Mouse (Mus musculus) hindbrain, embryonic 10.5 days (tissue): ENCODE measurements around the gene A630095N17Rik. TPM values are rescaled to one million over a fixed set of nuclear protein-coding genes. Genes with fewer than 3 reads are reported as not detected.
A peak's percentile ranks its signal among the peaks of the same experiment; 100 is the strongest.

Experiments
- DNase-seq: peaks from one replicate; pipeline ENCODE4 v3.0.0-alpha.2; 2017; ENCODE audit warnings: low spot score
- H3K27ac ChIP-seq: fragments of 300-500 bp; sonication (generic); 2 replicates; pipeline ENCODE4 v1.5.1; 2016; ENCODE audit warnings: mild to moderate bottlenecking, moderate library complexity
- H3K27me3 ChIP-seq: fragments of 300-500 bp; sonication (generic); 2 replicates; pipeline ENCODE4 v1.6.1; 2016; ENCODE audit warnings: mild to moderate bottlenecking; ENCODE audit not compliant: poor library complexity, insufficient read depth, severe bottlenecking
- H3K36me3 ChIP-seq: fragments of 300-500 bp; sonication (generic); 2 replicates; pipeline ENCODE4 v1.6.1; 2016; ENCODE audit warnings: mild to moderate bottlenecking, moderate library complexity
- H3K4me1 ChIP-seq: fragments of 300-500 bp; sonication (generic); replicated peaks from 2 replicates; pipeline ENCODE4 v1.6.1; 2016; ENCODE audit warnings: mild to moderate bottlenecking
- H3K4me3 ChIP-seq: fragments of 300-500 bp; sonication (generic); 2 replicates; pipeline ENCODE4 v1.5.1; 2016; ENCODE audit warnings: mild to moderate bottlenecking, moderate library complexity
- H3K9me3 ChIP-seq: fragments of 300-500 bp; sonication (generic); 2 replicates; pipeline ENCODE4 v1.6.1; 2016; ENCODE audit warnings: mild to moderate bottlenecking, moderate library complexity
- WGBS: fragments of 180-500 bp; shearing (Covaris S2); methylation state at CpG from one replicate; pipeline ENCODE4 v1.1.7; 2016; 5-methylcytosine and 5-hydroxymethylcytosine counted together
- polyA plus RNA-seq: library from polyadenylated mRNA; unstranded; fragments of >200 nt; fragmentation: Nextera tagmentation; extraction: Ambion mirVana; gene quantifications from 2 replicates; pipeline ENCODE4 v1.2.1, GENCODE M21; 2016

A630095N17Rik gene
- polyA plus RNA-seq, 1 experiment from 2014 or later, result not detected

GRCm38 (mm10) chr1:75191622-75192402 is 40.1 kb downstream of the A630095N17Rik start, which contains the start of the genes Ankzf1 and Atg9a:
Gene Ankzf1 (plus strand): TSS chr1:75192151.
Gene Atg9a (minus strand): TSS chr1:75192196.
- under 1% methylated on average over 56 of the region's 56 CpGs for WGBS
- peak within 1 kb of the TSS; percentile 91 for H3K27ac ChIP-seq
- peaks cover 31% of the 10 kb centered on the region for H3K4me1 ChIP-seq
- peak within 1 kb of the TSS; percentile 89 for H3K4me3 ChIP-seq
- peaks cover 34% of the 10 kb centered on the region for H3K36me3 ChIP-seq
- H3K27me3 ChIP-seq, result no peaks in the 10 kb centered on the region
- H3K9me3 ChIP-seq, result no peaks in the 10 kb centered on the region
- peak; percentile 96 for DNase-seq

GRCm38 (mm10) chr1:75191258-75191621 is 40.7 kb downstream of the A630095N17Rik start:
- Histone ChIP-seq H3K4me3 (peak overlapping the region; percentile 89), H3K4me1 (peaks cover 31% of the 10 kb centered on the region), H3K27me3 (no peaks in the 10 kb centered on the region), H3K36me3 (peaks cover 34% of the 10 kb centered on the region), H3K9me3 (no peaks in the 10 kb centered on the region), H3K27ac (peak overlapping the region; percentile 91)
- 45% methylated on average over 5 of the region's 5 CpGs for WGBS
- no peak for DNase-seq

DNA sequence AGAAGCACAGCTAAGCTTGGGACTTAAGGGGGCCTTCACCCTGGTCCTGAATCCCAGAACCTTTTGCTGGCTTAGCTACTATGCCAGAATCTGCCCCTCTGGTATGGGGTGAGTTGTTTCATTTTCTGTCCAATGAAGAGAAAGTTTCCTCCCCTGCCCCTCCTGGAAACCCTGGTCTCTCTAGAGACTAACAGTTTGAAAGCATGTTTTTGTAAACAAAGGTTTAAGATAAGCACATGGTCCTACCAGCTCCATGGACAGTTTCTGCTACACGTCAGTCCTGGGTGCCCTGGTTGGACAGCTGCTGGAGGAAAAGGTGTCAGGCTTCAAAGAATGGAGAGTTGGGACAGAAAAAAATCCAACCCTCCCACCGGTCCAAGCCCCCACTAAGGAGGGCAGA is 41.3 kb downstream of the A630095N17Rik start:
- Histone ChIP-seq H3K4me3 (peak overlapping the region; percentile 89; the same call in 1 of the 2 replicates), H3K9me3 (no peaks in the 10 kb centered on the region), H3K27me3 (no peaks in the 10 kb centered on the region), H3K4me1 (peaks cover 31% of the 10 kb centered on the region), H3K27ac (no peak overlapping the region), H3K36me3 (peaks cover 34% of the 10 kb centered on the region)
- no peak for DNase-seq
- WGBS, result 72% methylated on average over 2 of the region's 2 CpGs

DNA sequence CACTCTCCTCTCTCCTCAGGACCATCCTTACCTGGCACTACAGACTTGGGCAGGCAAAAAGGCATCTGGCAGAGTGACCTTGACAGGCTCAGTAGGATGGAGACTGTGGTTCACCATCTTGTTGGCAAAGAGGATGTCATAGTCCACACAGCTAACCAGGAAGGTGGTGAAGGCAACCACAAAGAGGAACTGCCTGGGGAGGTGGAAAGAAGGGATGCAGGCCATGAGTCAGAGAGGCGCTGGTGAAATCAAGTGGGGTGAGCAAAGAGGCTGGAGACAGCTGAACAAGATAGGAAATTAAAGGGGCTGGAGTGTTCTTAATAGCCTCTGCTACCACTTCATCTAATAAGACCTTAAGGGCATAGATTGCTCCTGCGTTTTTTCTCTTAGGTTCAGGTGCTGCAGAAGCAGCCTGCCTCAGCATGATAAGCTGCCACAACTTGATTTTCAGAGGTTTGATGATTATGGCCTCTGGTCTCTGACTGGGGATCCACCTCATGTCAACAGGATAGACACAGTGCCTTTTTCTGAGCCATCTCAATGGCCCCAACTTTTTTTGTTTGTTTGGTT is 43.9 kb downstream of the A630095N17Rik start:
- no peak overlapping the region for H3K4me3 ChIP-seq
- no peaks in the 10 kb centered on the region for H3K9me3 ChIP-seq
- no peak for DNase-seq
- WGBS, result 91% methylated on average over 2 of the region's 2 CpGs
- H3K27ac ChIP-seq, result no peak overlapping the region
- H3K27me3 ChIP-seq, result no peaks in the 10 kb centered on the region
- H3K4me1 ChIP-seq, result peaks cover 23% of the 10 kb centered on the region
- H3K36me3 ChIP-seq, result peaks cover 45% of the 10 kb centered on the region

- Histone ChIP-seq H3K9me3 (no peaks in the 10 kb centered on the region), H3K27ac (no peak overlapping the region), H3K4me3 (no peak overlapping the region), H3K27me3 (no peaks in the 10 kb centered on the region), H3K4me1 (peaks cover 16% of the 10 kb centered on the region), H3K36me3 (peaks cover 54% of the 10 kb centered on the region)
- DNase-seq, result no peak
Observed at GRCm38 (mm10) chr1:75187126-75187525, 44.8 kb downstream of the A630095N17Rik start.

DNA sequence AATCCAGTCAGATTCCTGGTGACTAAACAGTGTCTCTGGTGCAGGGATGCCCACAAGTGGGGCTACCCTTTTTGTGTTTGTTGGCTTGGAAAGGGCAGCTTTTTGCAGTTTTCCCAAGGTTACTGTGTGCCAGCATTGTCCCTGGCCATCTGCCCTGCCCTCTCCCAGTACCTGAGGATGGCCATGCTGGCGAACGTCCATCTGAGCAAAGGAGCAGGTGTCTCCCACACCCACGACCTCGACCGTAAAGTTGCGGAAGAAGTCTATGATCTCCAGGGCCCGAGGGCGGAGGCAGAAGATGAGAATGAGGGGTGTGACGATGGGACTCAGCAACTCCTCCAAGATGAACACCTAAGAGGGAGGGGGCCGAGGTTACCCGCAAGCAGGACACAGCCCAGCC is 46.4 kb downstream of the A630095N17Rik start:
- DNase-seq, result no peak
- H3K36me3 ChIP-seq, result peaks cover 68% of the 10 kb centered on the region

DNA sequence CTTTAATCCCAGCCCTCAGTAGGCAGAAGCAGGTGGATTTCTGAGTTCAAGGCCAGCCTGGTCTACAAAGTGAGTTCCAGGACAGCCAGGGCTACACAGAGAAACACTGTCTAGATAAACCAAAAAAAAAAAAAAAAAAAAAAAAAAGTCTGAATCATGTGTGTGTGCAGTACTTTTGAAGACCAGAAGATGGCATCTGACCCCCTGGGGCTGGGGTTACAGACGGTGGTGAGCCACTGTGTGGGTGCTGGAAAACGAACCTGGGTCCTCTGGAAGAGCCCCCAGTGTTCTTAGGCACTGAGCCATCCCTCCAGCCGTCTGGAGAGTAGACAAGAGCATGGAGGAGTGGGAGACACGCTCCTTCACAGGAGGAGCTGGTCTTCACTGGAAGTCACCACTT is 49.7 kb downstream of the A630095N17Rik start:
- WGBS, result 70% methylated on average over 4 of the region's 4 CpGs
- no peaks in the 10 kb centered on the region for H3K9me3 ChIP-seq
- no peak for DNase-seq
- H3K27ac ChIP-seq, result no peak overlapping the region
- H3K27me3 ChIP-seq, result no peaks in the 10 kb centered on the region
- H3K4me3 ChIP-seq, result no peak overlapping the region
- peaks cover 34% of the 10 kb centered on the region for H3K4me1 ChIP-seq
- peaks cover 67% of the 10 kb centered on the region for H3K36me3 ChIP-seq

More for the DNA sequence above, 46.4 kb downstream of the A630095N17Rik start:
- no peaks in the 10 kb centered on the region for H3K27me3 ChIP-seq
- H3K4me1 ChIP-seq, result peaks cover 11% of the 10 kb centered on the region
- no peak overlapping the region for H3K4me3 ChIP-seq
- H3K27ac ChIP-seq, result no peak overlapping the region
- no peaks in the 10 kb centered on the region for H3K9me3 ChIP-seq
- WGBS, result 92% methylated on average over 11 of the region's 11 CpGs

DNA sequence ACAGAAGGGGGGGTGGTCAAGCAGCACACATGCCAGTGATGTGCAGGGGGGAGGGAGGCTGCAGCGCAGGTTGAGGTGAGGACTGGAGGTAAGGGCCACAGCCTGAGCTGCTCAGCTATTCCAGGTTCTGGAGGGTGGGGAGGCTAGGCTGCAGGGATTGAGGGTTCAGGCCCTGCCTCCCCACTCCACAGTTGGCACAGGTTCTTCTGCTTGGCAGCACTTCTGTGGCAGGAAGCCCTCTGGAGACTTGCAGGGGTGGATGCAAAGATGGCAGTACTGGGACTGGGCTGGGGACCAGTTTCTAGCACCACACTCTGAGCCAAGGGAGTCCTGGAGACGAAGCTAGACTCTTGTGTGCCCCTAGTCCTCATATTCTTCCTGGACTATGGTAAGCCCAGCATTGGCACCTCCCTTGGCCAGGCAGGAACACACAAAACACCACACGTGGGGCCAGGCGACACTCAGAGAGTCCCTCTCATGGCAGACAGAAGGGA is 50.5 kb downstream of the A630095N17Rik start:
- Histone ChIP-seq H3K36me3 (peaks cover 68% of the 10 kb centered on the region), H3K27ac (no peak overlapping the region)
- 88% methylated on average over 4 of the region's 4 CpGs for WGBS

DNA sequence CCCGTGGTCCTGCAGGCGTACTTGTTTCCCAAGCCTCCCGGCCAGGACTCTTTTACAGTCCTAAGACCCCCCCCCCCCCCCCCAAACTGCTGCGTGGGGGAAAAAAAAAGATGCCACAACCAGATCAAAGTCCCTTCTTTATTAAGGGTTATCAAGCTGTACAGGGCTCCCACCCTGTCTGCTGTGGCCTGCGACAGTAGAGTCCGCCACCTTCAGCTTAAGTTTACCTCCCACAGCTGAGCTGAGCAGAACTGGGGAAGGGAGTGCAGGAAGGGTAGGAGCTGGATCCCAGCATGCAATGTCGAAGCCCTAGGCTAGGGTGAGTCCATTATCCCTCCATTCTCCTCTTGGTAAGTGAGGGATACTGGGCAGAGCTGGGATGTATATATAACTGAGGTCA is 51.2 kb downstream of the A630095N17Rik start:
- H3K4me1 ChIP-seq, result peaks cover 34% of the 10 kb centered on the region
- peak overlapping the region; percentile 88 for H3K27ac ChIP-seq
- no peak for DNase-seq
- H3K36me3 ChIP-seq, result peaks cover 68% of the 10 kb centered on the region
- H3K27me3 ChIP-seq, result no peaks in the 10 kb centered on the region
- 39% methylated on average over 7 of the region's 7 CpGs for WGBS
- H3K9me3 ChIP-seq, result no peaks in the 10 kb centered on the region
- peak overlapping the region; percentile 73 for H3K4me3 ChIP-seq

More for the DNA sequence above, 50.5 kb downstream of the A630095N17Rik start:
- no peak for DNase-seq
- peaks cover 34% of the 10 kb centered on the region for H3K4me1 ChIP-seq
- no peaks in the 10 kb centered on the region for H3K9me3 ChIP-seq
- no peaks in the 10 kb centered on the region for H3K27me3 ChIP-seq
- no peak overlapping the region for H3K4me3 ChIP-seq

DNA sequence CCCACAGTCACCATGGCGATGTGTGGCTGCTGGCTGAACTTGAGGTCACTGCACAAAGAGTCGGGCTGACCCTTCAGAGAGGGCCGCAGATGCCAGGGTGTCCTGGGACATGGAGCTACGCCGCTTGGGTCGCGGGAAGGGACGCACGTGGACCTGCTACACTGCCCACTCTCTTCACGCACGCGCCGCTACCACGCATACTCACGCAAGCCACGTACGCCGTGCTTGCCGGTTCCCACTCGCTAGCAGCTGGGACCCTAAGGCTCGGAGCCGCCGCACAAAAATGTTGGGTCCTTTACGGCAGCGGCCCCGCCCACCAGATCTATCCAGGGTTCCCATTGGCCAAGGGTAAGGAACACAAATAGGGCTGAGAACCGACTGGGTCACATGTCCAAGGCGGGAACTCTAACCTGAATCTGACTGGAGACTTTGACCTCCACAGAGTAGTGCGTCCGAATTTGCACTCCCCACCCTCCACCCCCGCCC is 51.8 kb downstream of the A630095N17Rik start, which contains the start of gene Abcb6:
TSS of gene Abcb6 (minus strand) at position 288 of the 486 bp plus-strand sequence.
- Histone ChIP-seq H3K4me3 (peak within 1 kb of the TSS; percentile 73), H3K27ac (peak within 1 kb of the TSS; percentile 88), H3K36me3 (peaks cover 68% of the 10 kb centered on the region), H3K9me3 (no peaks in the 10 kb centered on the region), H3K4me1 (peaks cover 34% of the 10 kb centered on the region), H3K27me3 (no peaks in the 10 kb centered on the region)
- peak; percentile 94 for DNase-seq
- under 1% methylated on average over 31 of the region's 31 CpGs for WGBS

GRCm38 (mm10) chr1:75179334-75180104 is 52.4 kb downstream of the A630095N17Rik start:
- WGBS, result 11% methylated on average over 23 of the region's 23 CpGs

More at GRCm38 (mm10) chr1:75179334-75180104, 52.4 kb downstream of the A630095N17Rik start:
- Histone ChIP-seq H3K27ac (peak overlapping the region; percentile 88), H3K27me3 (no peaks in the 10 kb centered on the region), H3K36me3 (peaks cover 68% of the 10 kb centered on the region), H3K4me1 (peaks cover 34% of the 10 kb centered on the region), H3K4me3 (peak overlapping the region; percentile 73), H3K9me3 (no peaks in the 10 kb centered on the region)
- peak; percentile 6 for DNase-seq
